Mouse (Mus musculus) heart, postnatal 0 days (tissue): ENCODE data around the gene Tnr.

ENCODE experiments used
- CTCF ChIP-seq: IDR thresholded peaks from 2 replicates; pipeline ENCODE4 v1.5.1; 2016; ENCODE audit warnings: antibody characterized with exemption, control low read depth, low read depth
- EP300 ChIP-seq: IDR thresholded peaks from 2 replicates; pipeline ENCODE4 v1.6.1; 2016; ENCODE audit warnings: antibody characterized with exemption, low read depth

DNA sequence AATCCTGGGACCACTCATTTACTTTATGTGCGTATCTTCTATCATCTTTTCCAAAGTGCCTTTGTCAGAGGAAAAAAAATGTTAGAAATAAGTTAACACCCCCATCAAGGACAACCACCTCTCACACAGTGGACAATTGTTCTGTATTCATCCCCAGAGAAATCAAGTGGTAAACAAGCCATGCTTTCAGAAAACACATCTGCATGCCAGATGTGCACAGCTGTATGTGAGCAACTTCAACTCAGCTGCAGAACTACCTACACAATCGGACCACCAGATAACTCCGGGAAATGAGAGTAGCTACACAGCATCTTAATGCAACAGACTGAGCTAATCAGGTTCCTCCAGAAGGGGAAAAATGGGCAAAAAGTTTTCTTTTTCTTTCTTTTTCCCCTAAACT, 251.6 kb downstream of the Tnr start:
- no peak for TF ChIP-seq CTCF
- TF ChIP-seq EP300, result no peak
